Mouse (Mus musculus): ENCODE measurements around the gene Nme2. TPM values are rescaled to one million over a fixed set of nuclear protein-coding genes. Genes with fewer than 3 reads are reported as not detected.

Gene Nme2
- 50.9 and 53.1 TPM in 2 replicates for polyA plus RNA-seq (2015; fragmentation: Nextera tagmentation; extraction: Ambion mirVana)

DNA sequence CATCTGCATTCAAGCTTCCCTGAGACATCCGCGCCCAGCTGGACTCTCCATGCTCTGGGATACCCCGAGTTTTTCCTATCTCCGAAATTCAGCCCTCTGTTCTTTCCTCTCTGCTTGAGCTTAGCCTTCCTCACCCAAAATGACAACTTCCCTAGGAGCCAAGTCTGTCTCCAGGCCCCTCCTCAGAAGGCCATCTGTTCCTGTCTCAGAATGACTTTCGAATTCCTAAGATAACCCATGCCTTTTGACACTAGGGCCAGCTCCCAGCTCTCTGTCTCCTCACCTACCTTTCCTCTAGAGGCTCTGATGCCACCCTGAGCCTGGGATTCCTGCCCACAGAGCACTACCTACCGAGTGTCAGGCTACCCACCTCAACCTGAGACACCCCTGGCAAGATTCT lies at the start of gene Nme2:
Gene Nme2 (minus strand): TSS at position 101 of the 400 bp plus-strand sequence.

GRCm38 (mm10) chr11:93995720-93996305 lies 39.8 kb upstream of the Nme2 start, which contains the start of gene Spag9:
Gene Spag9, plus strand, starts transcription at chr11:93996091.

GRCm38 (mm10) chr11:93968005-93968847 lies 12.2 kb upstream of the Nme2 start, which contains the start of the genes Gm20390 and Nme1:
Gene Gm20390, minus strand, starts transcription at chr11:93968293.
Gene Nme1, minus strand, starts transcription at chr11:93968521.

Other genes starting within 250 kb of the Nme2 start
- gene Utp18, start 70.5 kb downstream of the Nme2 start, polyA plus RNA-seq (2015; fragmentation: Nextera tagmentation; extraction: Ambion mirVana) = 18.4 and 18.8 TPM in 2 replicates
- 11.7 and 13.1 TPM in 2 replicates for gene Mbtd1, start 70.4 kb downstream of the Nme2 start, polyA plus RNA-seq (2015; fragmentation: Nextera tagmentation; extraction: Ambion mirVana)
- gene Gm20390, start 12.0 kb upstream of the Nme2 start, polyA plus RNA-seq (2015; fragmentation: Nextera tagmentation; extraction: Ambion mirVana) = 179 and 190 TPM in 2 replicates
- 160 and 204 TPM in 2 replicates for gene Nme1, start 12.3 kb upstream of the Nme2 start, polyA plus RNA-seq (2015; fragmentation: Nextera tagmentation; extraction: Ambion mirVana)
- 31.2 and 34.5 TPM in 2 replicates for gene Spag9, start 39.8 kb upstream of the Nme2 start, polyA plus RNA-seq (2015; fragmentation: Nextera tagmentation; extraction: Ambion mirVana)

Data from spleen, postnatal 0 days (tissue).